Mouse (Mus musculus) monocyte, adult 2 months (primary cell): ENCODE measurements around the gene Cxcr3.

Source experiments
- DNase-seq, 2 experiments: peaks; one replicate each; pipeline ENCODE4 v3.0.0; 2022; ENCODE audit warnings: low spot score in 2 of 2, low read depth in 1 of 2

Gene Cxcr3

GRCm38 (mm10) chrX:101733828-101734319 lies at the start of gene Cxcr3:
TSS of gene Cxcr3 (minus strand) at chrX:101734269.
- peak; percentile 33 to 41 for DNase-seq

DNA sequence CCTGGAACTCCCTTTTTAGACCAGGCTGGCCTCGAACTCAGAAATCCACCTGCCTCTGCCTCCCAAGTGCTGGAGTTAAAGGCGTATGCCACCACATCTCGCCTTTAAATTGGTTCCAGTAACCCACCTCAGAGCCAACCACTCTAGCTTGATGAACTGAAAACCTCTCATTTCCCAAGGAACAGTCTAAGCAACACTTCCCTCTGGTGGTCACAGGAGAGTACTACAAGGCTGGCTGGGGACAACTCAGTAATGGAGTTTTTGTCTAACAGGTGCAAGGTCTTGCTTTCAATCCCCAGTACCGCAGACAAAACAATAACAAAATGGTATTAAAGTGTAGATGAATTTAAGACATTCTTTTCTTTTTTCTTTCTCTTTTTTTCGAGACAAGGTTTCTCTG lies 38.0 kb upstream of the Cxcr3 start:
- DNase-seq: peak in 1 of 2 experiments; percentile 15

DNA sequence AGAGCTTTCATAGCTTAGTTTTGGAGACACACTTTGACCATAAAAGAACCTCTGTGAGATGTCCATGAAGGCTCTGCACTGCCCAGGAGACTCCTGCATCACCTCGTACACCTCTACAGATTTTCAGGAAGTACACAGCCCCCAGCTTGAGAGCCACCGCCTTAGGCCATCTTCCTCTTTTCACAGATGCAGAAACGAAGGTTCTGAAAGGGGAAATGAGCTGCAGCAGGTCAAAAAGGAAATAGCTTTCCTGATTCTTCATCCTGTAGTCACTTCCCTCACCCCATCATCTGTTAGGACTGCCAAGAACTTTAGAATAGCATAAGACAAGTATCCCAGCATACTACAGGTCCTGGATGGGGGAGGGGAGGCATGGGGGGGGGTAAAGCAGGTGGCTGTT lies 36.2 kb upstream of the Cxcr3 start:
- peak; percentile 11 to 32 for DNase-seq

GRCm38 (mm10) chrX:101769478-101769877 lies 35.4 kb upstream of the Cxcr3 start:
- DNase-seq: peak in 1 of 2 experiments; percentile 2

DNA sequence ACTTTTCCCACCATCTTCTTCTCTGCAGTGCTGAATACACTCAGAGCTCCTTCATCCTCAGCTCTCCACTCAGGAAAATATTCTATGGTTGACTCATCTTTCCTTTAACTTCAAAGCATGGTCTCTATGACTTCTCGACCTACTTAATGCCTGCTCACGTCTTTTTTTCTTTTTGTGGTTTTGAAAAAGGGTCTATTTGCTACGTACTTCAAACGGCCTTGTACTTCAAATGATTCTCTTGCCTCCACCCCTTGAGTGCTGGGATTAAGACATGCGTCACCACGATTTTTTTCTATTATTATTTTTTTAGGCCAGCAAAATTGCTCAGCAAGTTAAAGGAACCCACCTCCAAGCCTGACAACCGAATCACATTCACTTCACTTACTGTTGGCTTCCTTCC lies 33.2 kb upstream of the Cxcr3 start:
- DNase-seq: no peak

GRCm38 (mm10) chrX:101765111-101765510 lies 31.0 kb upstream of the Cxcr3 start:
- DNase-seq: no peak

GRCm38 (mm10) chrX:101764621-101765020 lies 30.6 kb upstream of the Cxcr3 start:
- DNase-seq: no peak

- no peak for DNase-seq
Observed at GRCm38 (mm10) chrX:101754478-101754877, 20.4 kb upstream of the Cxcr3 start.

DNA sequence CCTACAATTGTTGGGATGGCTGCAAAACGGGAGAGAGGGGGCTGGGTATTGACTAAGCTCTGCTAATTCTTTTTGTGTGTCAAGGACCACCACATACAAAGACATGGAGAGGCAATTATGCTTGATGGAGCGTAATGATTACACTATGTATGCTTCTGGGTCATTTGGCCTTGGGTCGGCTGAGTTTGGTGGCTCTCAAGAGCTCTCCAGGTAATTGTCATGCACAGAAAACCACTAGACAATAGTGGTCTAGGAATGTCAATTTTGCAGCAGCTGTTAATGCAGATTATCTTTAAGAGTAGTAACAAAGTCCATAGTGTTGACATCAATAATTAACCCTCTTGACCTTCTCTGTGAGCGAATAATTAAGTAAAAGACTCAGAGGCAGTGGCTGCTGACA lies 16.1 kb upstream of the Cxcr3 start:
- DNase-seq: no peak

DNA sequence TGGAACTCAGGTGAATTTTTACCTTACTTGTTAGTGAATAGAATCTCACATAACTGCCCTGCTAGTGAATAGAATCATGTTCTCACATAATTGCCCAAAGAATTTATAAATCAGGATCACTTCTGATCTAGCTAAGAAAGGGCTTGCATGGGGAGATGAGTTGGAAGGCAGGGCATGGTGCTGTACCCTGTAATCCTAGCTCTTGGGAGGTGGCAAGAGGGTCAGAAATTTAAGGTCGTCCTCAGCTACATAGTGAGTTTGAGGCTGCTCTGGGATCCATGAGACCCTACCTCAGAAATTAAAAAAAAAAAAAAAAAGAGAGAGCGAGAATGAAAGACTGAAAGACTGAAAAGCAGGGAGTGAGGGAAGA lies 7.0 kb upstream of the Cxcr3 start:
- no peak for DNase-seq

GRCm38 (mm10) chrX:101740335-101741063 lies 6.4 kb upstream of the Cxcr3 start:
- no peak for DNase-seq

- DNase-seq: no peak
Observed at GRCm38 (mm10) chrX:101737201-101737600, 3.1 kb upstream of the Cxcr3 start.

GRCm38 (mm10) chrX:101734981-101735380 lies 912 bp upstream of the Cxcr3 start:
- DNase-seq: no peak

DNA sequence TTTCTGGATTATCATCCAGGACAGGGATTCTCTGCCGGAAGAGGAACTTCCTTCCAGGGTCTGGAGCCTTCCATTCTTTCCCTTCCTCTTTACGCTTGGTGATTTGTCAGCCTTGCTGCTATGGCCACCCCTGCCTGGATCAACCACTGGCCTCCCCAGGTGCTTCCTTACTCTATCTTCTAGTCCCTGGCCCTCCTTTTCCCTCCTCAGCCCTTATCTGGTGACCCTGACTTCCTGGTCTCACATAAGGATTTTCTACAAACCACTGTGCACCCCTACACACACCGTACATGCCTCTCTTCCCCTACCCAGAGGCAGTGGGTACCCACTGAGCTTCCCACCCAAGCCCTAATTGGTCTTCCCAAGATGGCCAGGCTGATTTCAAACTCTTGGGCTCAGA lies 781 bp downstream of the Cxcr3 start:
- DNase-seq: no peak

GRCm38 (mm10) chrX:101732644-101733043 lies 1.4 kb downstream of the Cxcr3 start:
- no peak for DNase-seq

- no peak for DNase-seq
Observed at GRCm38 (mm10) chrX:101730010-101730409, 4.1 kb downstream of the Cxcr3 start.

DNA sequence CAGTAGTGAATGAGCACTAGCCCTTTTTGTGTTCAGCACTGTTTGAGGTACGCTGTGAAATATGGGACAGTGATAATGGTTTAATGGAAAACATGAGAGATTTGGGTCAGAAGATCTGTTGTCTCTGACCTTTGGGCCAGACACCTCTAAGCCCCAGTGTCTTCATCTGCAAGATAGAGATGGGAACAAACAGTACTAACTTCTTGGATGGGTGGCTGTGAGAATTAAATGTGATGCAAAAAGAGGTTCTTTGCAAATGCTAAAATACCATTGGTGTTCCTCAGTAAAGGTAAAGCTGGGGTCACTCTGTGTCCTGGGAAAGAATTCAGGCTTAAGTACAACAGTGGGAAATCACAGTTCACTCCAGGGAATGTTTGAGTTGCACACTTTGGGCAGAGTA lies 13.7 kb downstream of the Cxcr3 start:
- no peak for DNase-seq

DNA sequence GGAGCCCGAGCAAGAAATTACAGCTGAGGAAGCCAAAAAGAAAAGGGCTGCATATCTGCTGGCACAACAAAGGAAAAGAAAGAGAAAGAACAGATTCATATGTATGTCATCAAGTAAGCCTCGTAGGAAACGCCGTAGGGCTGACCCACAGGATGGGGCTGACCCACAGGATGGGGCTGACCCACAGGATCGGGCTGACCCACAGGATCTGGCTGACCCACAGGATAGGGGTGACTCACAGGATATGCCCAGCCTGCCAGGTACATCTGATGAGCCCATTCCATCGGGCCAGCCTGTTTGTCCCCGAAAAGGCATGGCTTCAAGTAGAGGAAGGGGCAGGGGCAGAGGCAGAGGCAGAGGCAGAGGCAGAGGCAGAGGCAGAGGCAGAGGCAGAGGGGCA lies 29.0 kb downstream of the Cxcr3 start:
- DNase-seq: no peak

- no peak for DNase-seq
Observed at GRCm38 (mm10) chrX:101698232-101698631, 35.8 kb downstream of the Cxcr3 start.

DNA sequence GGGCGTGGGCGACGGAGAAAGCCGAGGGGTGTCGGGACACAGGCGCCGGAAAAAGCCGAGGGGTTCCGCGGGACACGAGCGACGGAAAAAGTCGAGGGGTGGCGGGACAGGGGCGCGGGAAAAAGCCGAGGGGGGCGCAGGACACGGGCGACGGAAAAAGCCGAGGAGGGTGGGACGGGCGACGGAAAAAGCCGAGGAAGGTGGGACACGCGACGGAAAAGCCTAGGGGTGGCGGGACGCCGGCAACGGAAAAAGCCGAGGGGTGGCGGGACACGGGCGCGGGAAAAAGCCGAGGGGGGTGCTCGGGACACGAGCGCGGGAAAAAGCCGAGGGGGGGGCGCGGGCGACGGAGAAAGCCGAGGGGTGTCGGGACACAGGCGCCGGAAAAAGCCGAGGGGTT lies 36.5 kb downstream of the Cxcr3 start:
- DNase-seq: no peak

- no peak for DNase-seq
Observed at GRCm38 (mm10) chrX:101695686-101696085, 38.4 kb downstream of the Cxcr3 start.
